Mouse (Mus musculus): ENCODE measurements around the gene Gm10490.

GRCm38 (mm10) chrX:7865786-7866185 is 43.6 kb upstream of the Gm10490 start:
- no peak for TF ChIP-seq POLR2A (IDR thresholded peaks at IDR 0.05; ENCODE audit: low read depth, low read length)
- TF ChIP-seq CTCF (IDR thresholded peaks at IDR 0.05; ENCODE audit: borderline replicate concordance, insufficient read depth, low read length): no peak
